Mouse (Mus musculus) CD8-positive naive resting alpha-beta T cell, adult 2 months (primary cell): ENCODE measurements around the gene Dqx1.

Experiments used
- DNase-seq, 2 experiments: peaks; one replicate each; pipeline ENCODE4 v3.0.0; 2022; ENCODE audit warnings: low read depth in 2 of 2, low spot score in 2 of 2

Gene Dqx1

DNA sequence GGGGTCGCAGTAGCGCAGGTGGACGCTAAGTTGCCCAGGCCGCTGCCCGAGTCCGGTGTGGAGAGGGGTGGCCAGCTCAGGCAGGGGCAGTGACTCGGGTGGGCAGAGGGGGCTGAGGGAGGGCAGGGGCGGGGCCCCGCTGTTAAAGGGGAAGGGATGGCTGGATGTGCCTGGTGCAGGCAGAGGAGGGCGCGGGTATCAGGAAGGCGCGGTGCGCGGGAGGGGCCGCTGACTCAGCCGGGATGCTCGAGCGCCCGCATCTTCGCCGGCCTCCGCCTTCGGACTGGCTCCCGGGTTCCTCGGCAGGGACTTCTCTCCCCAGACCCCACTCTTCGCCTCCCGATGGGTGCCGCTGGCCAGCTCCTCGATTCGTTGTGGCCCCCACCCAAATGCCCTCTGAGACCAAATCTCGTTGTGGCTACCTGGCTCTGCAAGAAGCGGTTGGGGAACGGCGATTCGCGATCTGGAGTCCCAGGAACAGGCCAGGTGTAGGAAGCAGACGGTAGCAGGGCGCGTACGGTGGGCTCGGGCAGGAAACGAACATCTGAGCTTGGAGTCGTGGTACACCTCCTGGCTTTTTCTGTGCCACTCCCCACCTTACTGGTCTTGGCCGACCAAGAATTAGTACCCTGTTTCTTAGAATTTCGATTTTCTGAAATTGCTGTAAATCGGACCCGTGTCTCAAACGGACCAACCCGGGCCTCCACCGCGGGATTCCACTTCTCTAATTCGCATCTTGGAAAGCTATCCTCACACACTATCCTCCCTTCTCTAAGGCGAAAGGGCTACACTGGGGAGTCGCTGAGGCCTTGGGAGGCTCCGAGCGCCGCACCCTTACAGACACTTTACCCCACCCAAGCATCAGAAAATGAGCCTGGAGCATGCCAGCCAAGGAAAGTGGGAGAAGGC, 12.9 kb downstream of the Dqx1 start:
- DNase-seq = no peak

DNA sequence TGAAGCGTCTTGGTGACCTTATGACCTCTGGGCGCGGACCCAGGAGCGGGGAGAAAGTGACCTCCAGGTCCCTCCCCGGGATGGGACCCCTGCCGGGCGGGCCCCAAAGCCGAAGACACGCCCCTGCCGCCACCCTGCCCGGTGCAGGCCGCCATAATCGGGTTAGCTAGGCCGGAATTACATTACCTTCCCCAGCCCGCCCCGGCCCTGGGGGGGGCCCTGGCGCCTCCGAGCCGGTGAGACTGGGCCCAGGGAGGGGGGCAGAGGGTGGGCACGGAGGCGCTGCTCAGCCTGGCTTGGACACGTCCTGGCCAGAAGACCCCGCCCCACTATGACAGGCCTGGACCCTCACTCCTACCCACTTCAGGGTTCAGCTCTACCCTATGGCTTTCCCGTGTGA, 13.6 kb downstream of the Dqx1 start:
- DNase-seq = no peak

DNA sequence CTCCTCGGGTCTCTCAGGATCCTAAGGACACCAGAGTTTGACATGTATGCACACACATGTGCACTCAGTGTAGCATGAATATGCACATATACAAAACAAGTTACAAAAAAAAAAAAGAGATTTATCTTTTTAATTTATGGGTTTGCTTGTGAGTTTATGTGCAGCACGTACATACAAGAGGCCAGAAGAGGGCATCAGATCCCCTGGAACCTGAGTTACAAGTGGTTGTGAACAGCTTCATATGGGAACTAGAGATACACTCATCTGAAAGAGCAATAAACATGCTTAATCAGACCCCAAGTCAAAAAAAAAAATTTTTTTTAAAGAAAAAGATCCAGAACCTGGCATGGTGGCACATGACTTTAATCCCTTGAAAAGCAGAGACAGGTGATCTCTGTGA, 17.3 kb downstream of the Dqx1 start:
- DNase-seq = peak in 1 of 2 experiments; percentile 51

DNA sequence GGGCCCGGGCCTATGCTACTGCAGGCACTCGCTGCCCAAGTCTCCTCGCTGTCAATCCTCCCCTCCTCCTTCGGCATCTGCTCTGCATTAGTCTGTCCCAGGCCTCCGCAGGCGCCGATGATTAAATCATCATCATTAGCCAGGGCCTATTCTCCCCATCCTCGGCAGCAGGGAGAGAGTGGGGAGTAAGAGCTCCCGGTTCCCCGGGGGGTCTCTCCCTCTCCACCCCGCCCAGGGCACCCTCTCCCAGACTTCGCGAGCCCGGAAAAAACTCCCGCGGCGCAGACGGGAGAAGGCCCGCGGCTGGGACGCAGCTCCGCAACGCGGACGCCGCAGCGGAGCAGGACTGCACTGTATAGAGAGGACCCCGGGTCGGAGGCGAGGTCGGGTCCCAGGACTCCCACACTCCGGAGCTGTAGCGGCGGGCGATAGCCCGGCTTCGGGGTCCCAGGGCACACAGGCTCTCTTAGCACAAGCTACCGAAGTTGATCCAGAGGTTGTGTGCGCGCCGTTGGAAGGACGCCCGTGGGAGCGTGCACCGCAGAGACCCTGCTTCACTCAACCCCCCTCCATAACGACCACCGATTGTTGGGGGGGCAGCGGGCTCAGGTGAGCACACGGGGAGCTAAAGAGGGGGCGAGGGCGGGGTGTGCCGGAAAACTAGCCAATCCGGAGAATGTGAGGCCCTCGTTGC, 20.1 kb downstream of the Dqx1 start, which contains the start of gene Pcgf1:
Gene Pcgf1, plus strand, starts transcription at position 240 of the 694 bp plus-strand sequence.
- no peak for DNase-seq

DNA sequence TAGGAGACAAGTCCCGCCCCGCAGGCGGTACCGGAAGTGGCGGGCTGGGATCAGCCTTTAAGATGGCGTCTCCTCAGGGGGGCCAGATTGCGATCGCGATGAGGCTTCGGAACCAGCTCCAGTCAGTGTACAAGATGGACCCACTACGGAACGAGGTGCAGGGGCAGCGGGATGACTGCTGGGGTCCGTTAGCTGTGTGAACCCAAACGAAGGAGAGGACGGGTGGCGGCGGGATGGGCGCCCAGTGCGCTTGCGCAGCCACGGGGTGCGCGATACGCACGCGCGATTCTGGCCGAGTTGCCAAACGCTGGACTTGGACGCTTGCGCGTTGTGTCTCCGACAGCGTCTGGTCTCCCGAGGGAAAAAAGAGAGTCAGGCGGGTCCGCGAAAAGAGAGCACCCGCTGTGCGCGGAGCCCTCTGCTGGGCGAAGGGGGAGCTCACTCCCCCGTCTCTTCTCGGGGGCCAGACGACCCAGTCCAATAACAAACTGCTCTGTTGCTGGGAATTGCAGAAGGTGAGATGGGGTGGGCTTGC, 20.7 kb downstream of the Dqx1 start:
- peak; percentile 99 to 100 for DNase-seq

DNA sequence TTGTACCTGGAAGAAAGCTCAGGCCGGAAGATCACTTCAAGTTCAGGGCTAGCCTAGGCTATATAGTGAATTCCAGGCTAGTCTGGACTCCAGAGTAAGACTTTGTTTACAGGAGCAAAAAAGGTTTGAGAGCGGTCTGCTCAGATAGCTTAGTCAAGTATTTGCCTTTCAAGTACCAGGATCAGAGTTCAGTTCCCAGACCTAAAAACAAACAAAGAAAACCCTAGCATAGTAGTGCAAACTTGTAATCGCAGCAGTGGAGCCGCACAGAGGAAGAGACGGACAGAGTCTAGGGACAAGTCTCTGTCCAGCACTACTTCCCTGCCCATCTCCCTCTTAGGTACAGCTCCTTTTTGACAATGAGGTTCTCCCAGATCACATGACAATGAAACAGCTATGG, 22.6 kb downstream of the Dqx1 start:
- no peak for DNase-seq

DNA sequence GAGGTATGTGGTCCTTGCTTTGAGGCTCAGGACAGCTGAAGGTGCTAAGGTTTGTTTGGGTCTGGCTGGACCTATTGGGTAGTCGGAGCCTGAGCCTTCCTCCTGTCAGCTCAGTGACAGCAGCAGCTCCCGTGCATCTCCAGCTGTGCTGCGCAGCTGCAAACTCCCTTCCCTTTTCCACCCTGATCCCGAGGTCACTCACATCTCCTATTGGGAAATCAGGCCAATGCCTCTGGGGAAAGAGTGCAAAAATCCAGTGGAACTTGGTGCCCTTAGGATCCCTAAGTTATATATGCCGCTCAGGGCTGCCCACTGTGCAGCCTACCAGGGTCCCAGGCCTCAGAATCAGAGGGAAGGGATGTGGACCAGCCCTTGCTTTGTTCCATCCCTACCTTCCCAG, 25.9 kb downstream of the Dqx1 start:
- DNase-seq = no peak

DNA sequence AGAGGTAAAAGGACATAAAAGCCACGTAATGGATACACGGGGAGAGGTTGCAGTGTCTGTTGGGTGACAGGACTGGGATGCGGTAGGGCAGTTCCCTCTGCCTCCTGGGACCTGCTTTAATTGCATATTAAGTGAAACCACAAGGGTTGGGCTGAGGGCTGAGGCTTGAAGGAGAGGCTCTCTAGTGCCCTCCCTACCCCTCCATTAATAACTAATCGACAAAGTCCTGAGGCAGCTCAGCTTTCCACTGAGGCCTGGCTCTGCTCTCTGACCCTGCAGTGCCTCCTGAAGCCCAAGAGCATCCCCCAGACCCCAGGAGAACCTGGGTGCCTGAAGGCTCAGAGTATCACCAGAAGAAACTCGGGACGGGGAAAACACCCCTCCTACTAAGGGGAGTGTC, 26.8 kb downstream of the Dqx1 start:
- DNase-seq = no peak

DNA sequence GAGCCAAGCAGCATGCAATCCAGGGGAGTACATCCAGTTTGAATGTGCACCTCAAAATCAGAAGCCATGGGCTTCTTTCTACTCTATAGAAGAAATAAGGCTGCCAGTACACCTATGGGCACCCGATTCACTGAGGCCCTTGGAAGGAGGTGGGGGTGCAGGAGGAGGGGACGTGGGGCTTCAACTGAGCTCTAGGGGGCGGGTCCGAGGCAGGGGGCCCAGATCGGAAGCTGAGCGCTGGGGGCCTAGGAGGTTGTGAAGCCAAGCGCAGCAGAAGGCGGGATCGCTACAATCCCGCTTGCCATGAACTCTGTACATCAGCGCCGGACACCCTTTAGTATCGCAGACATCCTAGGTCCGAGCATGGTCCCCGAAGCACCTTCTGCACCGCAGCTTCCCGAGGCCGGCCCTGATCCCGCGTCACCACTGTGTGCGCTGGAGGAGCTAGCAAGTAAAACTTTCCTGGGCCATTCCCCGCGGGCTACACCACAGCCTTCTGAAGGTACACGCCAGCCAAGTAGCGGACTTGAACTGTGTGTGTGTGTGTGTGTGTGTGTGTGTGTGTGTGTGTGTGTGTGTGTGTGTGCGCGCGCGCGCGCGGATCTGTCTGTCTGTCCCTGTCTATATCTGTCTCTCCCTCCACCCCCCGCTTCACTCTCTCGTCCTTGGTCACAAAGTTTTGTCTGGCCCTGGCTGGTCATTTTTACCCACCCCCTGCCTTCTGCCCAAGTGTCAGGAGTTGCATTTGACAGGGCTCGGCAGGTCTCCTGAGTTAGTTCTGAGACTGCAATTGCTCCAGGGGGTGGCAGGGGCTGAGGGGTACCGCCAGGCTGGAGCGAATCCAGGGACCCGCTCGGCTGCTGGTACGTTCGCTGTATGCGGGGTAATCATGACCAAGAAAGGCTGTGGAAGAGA, 28.7 kb downstream of the Dqx1 start, which contains the start of gene Lbx2:
Gene Lbx2, plus strand, starts transcription at position 247 of the 915 bp plus-strand sequence.
- no peak for DNase-seq

DNA sequence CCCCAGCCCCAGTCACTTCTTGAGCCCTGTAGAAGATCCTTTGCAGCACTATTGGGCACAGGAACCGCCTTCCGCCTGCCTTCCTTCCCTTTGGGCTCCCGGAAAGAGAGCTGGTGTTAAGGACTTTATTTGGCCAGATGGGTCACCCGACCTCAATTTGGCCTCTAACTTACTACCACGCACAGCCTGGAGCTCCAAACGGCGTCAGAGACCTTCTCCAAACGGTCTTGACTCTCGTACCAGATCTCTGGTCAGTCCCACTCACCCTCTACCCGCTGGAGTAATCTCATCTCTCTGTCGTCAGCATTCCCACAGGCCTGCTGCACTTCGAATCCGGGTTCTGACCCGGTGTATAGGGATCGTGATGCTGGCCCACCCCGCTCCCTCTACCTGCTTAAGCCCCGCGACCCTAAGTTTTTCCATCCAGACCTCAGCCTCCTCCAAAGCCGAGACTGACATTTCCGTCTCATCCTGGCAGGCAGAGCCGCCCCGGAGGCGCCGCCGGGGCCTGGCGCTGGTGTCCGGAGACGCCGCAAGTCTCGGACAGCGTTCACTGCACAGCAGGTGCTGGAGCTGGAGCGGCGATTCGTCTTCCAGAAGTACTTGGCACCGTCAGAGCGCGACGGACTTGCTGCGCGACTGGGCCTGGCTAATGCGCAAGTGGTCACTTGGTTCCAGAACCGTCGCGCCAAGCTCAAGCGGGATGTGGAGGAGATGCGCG, 29.7 kb downstream of the Dqx1 start:
- no peak for DNase-seq

DNA sequence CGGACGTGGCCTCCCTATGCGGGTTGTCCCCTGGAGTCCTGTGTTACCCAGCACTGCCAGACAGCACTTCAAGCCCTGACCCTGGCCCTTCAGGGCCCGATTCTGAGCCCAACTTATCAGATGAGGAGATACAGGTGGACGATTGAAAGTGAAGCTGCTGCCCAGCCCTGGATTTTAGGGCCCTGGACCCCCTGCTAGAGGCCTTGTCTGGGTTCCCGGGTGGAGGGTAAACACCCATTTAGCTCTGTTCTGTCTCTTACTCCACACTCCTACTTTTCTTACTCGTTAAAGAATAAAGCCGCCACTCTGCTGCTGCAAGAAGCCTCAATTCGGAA, 30.2 kb downstream of the Dqx1 start:
- DNase-seq = no peak

DNA sequence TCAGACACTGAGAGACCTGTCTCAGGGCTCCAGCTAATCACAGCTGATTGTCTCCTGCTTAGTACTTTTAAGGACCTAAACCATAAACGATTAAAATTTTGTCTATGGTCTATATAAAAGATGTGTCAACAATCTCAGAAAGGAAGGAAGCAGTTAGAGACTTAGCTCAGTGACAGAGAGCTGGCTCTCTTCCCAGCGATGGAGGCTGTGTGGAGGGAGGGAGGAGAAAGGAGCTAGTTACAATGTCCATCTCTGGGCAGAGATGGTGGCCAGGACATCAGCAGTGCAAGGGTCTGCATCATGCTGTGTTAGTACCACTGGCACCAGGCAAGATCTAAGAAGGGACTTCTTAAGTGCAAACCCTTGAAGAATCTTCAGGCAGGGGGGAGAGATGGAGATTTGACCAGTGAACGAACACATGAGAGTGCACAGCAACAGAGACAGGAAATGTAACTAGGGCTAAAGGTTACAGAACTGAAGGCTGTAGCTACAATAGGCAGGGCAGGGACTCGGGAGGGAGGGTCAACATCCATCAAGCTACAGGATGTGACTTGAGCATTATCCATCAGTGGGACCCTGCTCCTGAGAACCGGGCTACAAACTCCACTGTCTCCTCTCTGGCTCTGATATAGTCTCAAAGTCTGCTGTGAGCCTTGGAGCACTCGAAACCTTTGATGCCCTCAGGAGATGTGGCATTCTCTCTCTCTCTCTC, 34.9 kb downstream of the Dqx1 start:
- no peak for DNase-seq

DNA sequence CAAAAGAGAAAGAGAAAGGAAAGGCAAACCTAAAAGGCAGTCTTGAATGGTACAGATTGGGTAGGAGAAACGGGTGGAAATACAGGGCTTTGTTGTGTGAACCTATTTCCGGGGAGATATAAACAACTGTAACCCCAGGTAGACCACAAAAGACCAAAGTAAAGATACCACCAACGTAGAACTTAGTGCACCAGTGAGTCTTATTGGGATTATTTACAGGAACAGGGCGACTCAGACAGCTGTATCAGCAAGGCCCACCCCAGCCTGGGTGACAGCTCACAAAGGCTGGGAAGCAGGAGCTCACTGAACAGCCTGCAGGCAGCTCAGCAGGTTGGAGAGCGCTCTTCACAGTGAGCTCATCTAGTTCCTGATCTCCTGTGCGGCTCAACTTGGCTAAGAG, 38.3 kb downstream of the Dqx1 start:
- peak; percentile 57 to 66 for DNase-seq

DNA sequence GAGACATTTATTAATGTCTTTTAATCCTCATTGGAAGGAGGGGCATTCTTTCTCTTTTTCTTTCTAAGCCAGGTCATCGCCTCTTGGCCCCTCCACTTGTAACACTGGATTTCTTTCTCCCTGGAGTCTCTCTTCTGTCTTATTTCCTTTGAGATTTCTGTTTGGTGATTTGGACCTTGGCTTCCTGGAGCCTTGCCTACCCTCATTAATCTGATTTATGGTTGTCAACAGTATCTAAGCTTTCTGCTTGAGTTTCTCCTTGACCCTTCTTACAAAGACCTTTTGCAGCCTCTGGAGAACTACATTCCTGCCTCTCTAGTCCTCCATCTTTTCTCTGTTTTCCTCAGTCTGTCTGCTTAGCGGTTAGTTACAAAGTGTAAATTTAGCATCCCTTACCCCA, 40.8 kb downstream of the Dqx1 start:
- DNase-seq = no peak

DNA sequence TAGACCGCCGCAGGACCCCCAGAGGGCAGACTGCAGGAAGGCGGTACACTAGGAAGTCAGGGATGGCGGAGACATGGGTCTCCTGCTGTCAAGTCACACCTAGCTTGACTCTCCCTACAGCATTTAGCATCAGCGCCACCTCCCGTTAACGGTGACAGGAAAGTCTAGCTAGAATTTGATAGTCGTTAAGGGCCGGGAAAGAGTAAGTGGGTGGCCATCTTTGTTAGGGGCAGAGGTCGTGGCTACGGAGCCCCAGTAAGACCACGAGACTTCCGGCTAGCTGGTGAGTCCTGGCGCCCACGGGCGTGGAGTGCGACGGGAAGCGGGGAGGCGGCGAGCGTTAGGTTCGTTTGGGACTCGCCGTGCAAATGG, 43.7 kb downstream of the Dqx1 start, which contains the start of the genes Ccdc142 and Gm42688:
Gene Ccdc142, plus strand, starts transcription at position 286 of the 372 bp plus-strand sequence.
Gene Gm42688, plus strand, starts transcription at position 302 of the 372 bp plus-strand sequence.
- DNase-seq = peak; percentile 81 to 85

DNA sequence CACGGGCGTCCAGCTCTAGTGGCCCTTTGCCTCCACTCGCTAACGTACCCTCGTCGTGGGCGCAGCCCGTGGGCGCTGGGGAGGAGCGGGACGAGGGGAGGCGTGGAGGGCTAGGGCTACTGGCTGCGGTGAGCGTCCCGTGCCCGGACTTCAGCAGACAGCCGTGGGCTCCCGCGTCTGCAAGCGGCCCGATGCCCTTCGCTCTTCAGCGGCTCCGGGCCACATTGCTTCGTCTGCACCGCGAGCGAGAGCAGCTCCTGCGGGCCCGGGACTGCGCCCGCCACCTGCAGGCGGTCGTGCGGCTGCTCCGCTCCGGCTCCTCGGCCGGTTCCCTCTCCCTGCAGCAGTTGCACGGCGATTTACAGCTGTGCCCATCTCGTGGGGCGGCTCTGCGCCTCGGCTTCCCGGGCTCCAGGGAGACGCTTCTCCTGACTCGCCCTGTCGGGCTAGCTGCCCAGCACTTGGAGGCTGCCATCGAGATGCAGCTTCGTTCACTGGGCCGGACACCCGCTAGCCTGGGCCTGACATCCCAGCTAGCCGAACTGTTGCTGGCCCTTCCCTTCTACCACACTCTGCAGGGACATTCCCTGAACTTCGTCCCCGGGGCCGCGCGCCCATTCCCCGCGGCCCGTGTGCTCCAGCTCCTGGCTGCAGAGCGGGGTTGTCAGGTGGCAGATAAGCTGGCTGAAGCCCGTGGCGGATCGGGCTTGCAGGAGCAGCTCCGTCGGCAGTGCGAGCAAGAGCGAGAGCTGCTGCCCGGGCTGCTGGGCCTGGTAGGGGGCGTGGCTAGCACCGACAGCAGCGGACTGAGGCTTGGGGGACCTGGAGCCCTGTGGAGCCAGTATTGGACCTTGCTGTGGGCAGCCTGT, 44.3 kb downstream of the Dqx1 start:
- DNase-seq = peak; percentile 62 to 63

DNA sequence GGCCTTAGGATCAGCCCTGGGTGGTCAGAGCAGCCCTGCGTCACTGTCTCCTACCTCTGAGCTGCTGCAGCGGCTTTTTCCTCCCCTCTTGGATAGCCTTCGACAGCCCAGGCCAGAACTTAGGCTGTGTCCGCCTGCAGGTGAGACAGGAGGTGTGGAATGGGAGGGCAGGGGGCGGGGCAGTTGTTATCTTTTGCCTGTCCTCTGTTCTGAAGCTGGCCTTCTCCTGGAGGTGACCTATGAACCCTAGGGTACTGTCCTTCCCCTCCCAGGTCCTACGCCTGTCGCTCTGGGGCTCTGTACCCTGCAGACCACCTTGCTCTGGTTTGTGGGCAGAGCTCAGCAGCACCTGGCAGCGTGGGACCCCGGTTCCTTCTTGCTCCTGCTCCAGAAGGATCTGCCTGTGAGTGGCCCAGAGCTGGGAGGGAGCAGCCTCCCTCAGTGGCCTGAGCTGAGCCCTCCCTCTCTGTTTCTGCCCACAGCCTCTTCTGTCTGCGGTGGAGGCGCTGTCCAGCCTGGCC, 45.5 kb downstream of the Dqx1 start:
- DNase-seq = no peak

DNA sequence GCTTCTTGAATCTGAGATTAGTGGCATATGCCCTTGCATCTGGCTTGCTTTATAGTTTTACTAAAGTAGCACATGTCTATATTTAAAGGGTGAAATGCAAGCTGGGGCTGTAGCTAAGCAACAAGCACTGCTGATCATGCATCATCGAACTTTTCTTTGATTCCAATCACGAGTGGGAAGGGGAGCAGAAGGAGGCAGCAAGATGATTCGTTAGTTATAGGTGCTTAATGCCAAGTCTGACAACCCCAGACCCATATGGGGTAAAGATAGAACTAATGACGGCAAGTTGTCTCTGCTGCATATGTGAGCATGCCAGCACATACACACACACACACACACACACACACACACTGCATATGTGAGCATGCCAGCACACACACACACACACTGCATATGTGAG, 46.5 kb downstream of the Dqx1 start:
- DNase-seq = no peak
